23 mouse cellular contexts compared by ENCODE assay signal in the genomic region with DNA sequence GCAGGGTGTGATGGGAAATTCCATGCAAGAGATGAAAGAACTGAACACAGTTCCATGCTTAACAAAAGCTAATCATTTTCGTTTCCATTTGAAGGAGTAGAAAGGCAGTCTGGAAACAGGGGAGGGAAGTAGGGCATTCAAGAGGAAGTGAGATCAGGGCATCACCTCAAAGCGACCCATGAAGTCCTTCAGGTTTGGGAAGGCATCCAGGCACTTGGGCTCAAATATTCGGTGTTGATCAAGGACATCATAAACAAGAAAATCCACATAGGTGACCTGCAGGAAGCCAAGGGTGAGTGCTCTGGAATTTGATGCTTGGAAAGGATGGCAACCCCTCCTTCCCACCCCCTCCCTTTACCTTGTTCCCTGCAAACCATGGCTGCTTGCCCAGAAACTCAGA. TPM values are rescaled to one million over a fixed set of nuclear protein-coding genes. Genes with fewer than 3 reads are reported as not detected.
DNase-seq lines count a peak whose midpoint lies in the region; ATAC-seq and TF ChIP-seq lines count a peak whose summit lies in the region.
"Had no signal": no experiment of that assay in that cellular context is flagged by ENCODE, and none has a peak within 500 bp of the region (broad histone marks: within the 10 kb centered on the region; RNA-seq: fewer than 3 reads in every experiment).

No protein-coding gene starts in this region.

- H3K27ac ChIP-seq in kidney, adult 2 months (ENCODE audit: insufficient read depth, low read depth, low read length), result peak overlapping the region; percentile 42; the same call in 1 of the 2 replicates
- no peak overlapping the region for H3K27ac ChIP-seq in kidney, embryonic 16.5 days (ENCODE audit: low read length)
- H3K27ac ChIP-seq: embryonic facial prominence, embryonic 12.5 days; forebrain, embryonic 12.5 days; heart, embryonic 13.5 days; hindbrain, embryonic 13.5 days; hindbrain, postnatal 0 days had no signal

- H3K36me3 ChIP-seq in kidney, adult 2 months (ENCODE audit: control insufficient read depth, insufficient read depth, low read length), result no peaks in the 10 kb centered on the region
- H3K36me3 ChIP-seq in kidney, embryonic 16.5 days (ENCODE audit: insufficient read depth, low read length), result no peaks in the 10 kb centered on the region
- H3K36me3 ChIP-seq: embryonic facial prominence, embryonic 12.5 days; forebrain, embryonic 12.5 days; heart, embryonic 13.5 days; hindbrain, embryonic 13.5 days had no signal

- no peak for TF ChIP-seq POLR2A in kidney, adult 2 months (IDR thresholded peaks at IDR 0.05; ENCODE audit: low read depth, low read length)

- WGBS in kidney, adult 2 months, result 23% methylated on average over 3 of the region's 3 CpGs
- 47% methylated on average over 3 of the region's 3 CpGs for WGBS in kidney, embryonic 16.5 days

- H3K4me3 ChIP-seq in kidney, adult 2 months (ENCODE audit: insufficient read depth, low read depth, low read length), result no peak overlapping the region
- H3K4me3 ChIP-seq in kidney, embryonic 16.5 days (ENCODE audit: low read length), result no peak overlapping the region
- H3K4me3 ChIP-seq: embryonic facial prominence, embryonic 12.5 days; forebrain, embryonic 12.5 days; heart, embryonic 13.5 days; hindbrain, embryonic 13.5 days had no signal

- H3K4me2 ChIP-seq in kidney, embryonic 16.5 days (replicated peaks; ENCODE audit: low read depth, low read length), result no peak overlapping the region
- H3K4me2 ChIP-seq: embryonic facial prominence, embryonic 12.5 days; forebrain, embryonic 12.5 days; heart, embryonic 13.5 days; hindbrain, embryonic 13.5 days had no signal

- H3K9ac ChIP-seq in kidney, embryonic 16.5 days (replicated peaks; ENCODE audit: low read length), result no peak overlapping the region
- H3K9ac ChIP-seq: embryonic facial prominence, embryonic 12.5 days; forebrain, embryonic 12.5 days; heart, embryonic 13.5 days; hindbrain, embryonic 13.5 days had no signal

- H3K9me3 ChIP-seq in kidney, embryonic 16.5 days (ENCODE audit: low read length), result no peaks in the 10 kb centered on the region
- H3K9me3 ChIP-seq: embryonic facial prominence, embryonic 12.5 days; forebrain, embryonic 12.5 days; heart, embryonic 13.5 days; hindbrain, embryonic 13.5 days had no signal

- intact Hi-C loops in heart, postnatal 36 days (cut with DNase I), result no loop called here

- no peak for TF ChIP-seq CTCF in kidney, adult 2 months (conservative IDR thresholded peaks at IDR 0.05; ENCODE audit: insufficient read depth, insufficient read length, low read depth, low read length)

- no peaks in the 10 kb centered on the region for H3K27me3 ChIP-seq in kidney, adult 2 months (replicated peaks; ENCODE audit: control insufficient read depth, insufficient read depth, low read length)
- H3K27me3 ChIP-seq in kidney, embryonic 16.5 days (ENCODE audit: insufficient read depth, low read length), result no peaks in the 10 kb centered on the region
- H3K27me3 ChIP-seq: embryonic facial prominence, embryonic 12.5 days; forebrain, embryonic 12.5 days; heart, embryonic 13.5 days; hindbrain, embryonic 13.5 days had no signal

- ATAC-seq in kidney, embryonic 16.5 days (ENCODE audit: low FRiP score, low TSS enrichment), result no peak
- ATAC-seq in common myeloid progenitor, adult 5-6 weeks (replicated peaks; ENCODE audit: low read depth, poor library complexity, severe bottlenecking), result 0 out of 2 replicates have a peak, but pooled peaks have one; percentile 15
- 0 out of 2 replicates have a peak, but pooled peaks have one; percentile 30 for ATAC-seq in megakaryocyte, adult 5-6 weeks (ENCODE audit: poor library complexity, severe bottlenecking)
- ATAC-seq: forebrain, embryonic 16.5 days; hindbrain, postnatal 0 days had no signal

- H3K4me1 ChIP-seq in kidney, adult 2 months (ENCODE audit: control insufficient read depth, insufficient read depth, low read length), result no peaks in the 10 kb centered on the region; the same call in 1 of the 2 replicates
- peaks cover 16% of the 10 kb centered on the region for H3K4me1 ChIP-seq in kidney, embryonic 16.5 days (ENCODE audit: insufficient read depth, low read length)
- H3K4me1 ChIP-seq: forebrain, embryonic 12.5 days; hindbrain, embryonic 13.5 days had no signal

- peak; percentile 43 for DNase-seq in kidney, adult 2 months
- peak; percentile 45 to 54 for DNase-seq in lung, adult 18-20 months
- DNase-seq in lung, postnatal 14 days, result no peak
- no peak for DNase-seq in heart, postnatal 36 days
- DNase-seq: cerebellum, adult 2 months; cerebellum, postnatal 10 days; embryo, embryonic 11 days; gastrocnemius, postnatal 10 days; heart, postnatal 4 days had no signal

RNA-seq across cellular contexts. Expression of a gene that starts 2.5 kb away (rescaled TPM):
- polyA plus RNA-seq in kidney, adult 2 months (2012; rRNA removed), result 190 and 212 TPM in 2 replicates
- polyA plus RNA-seq in kidney, embryonic 16.5 days (2015; fragmentation: Nextera tagmentation; extraction: Ambion mirVana), result 115 and 132 TPM in 2 replicates
- total RNA-seq in common myeloid progenitor, adult 5-6 weeks (2017), result 2.1 and 5.6 TPM in 2 replicates
- total RNA-seq in megakaryocyte, adult 5-6 weeks (2015), result 0.62 TPM in 1 of 2 replicates, not detected in the other
- total RNA-seq in megakaryocyte, adult 5-6 weeks (2017), result 0.44 TPM in 1 of 2 replicates, not detected in the other
- 100 to 1,000 TPM; 161 to 186 TPM for total RNA-seq in heart, postnatal 36 days (2021)

RNA-seq across cellular contexts. Expression of a gene that starts 14.7 kb away (rescaled TPM):
- 0.41 and 0.63 TPM in 2 replicates for polyA plus RNA-seq in kidney, adult 2 months (2012; rRNA removed)
- 0.18 and 0.24 TPM in 2 replicates for polyA plus RNA-seq in kidney, embryonic 16.5 days (2015; fragmentation: Nextera tagmentation; extraction: Ambion mirVana)
- total RNA-seq in common myeloid progenitor, adult 5-6 weeks (2017), result not detected in 2 replicates
- total RNA-seq in megakaryocyte, adult 5-6 weeks (2015), result not detected in 2 replicates
- not detected in 2 replicates for total RNA-seq in megakaryocyte, adult 5-6 weeks (2017)
- total RNA-seq in heart, postnatal 36 days (2021), result not detected
- total RNA-seq: adrenal gland, postnatal 36 days; ES-E14; gastrocnemius, postnatal 10 days; gastrocnemius, postnatal 4 days; heart, postnatal 4 days; hindbrain, postnatal 0 days had no signal
- polyA plus RNA-seq: cerebellum, adult 2 months; embryonic facial prominence, embryonic 12.5 days; forebrain, embryonic 12.5 days; forebrain, embryonic 16.5 days; frontal cortex, adult 2 months; heart, embryonic 13.5 days; heart, postnatal 0 days; hindbrain, embryonic 13.5 days had no signal

RNA-seq across cellular contexts. Expression of a gene that starts 34.0 kb away (rescaled TPM):
- polyA plus RNA-seq in kidney, adult 2 months (2012; rRNA removed), result 1,515 and 1,697 TPM in 2 replicates
- 109 and 124 TPM in 2 replicates for polyA plus RNA-seq in kidney, embryonic 16.5 days (2015; fragmentation: Nextera tagmentation; extraction: Ambion mirVana)
- 36.8 and 36.9 TPM in 2 replicates for total RNA-seq in common myeloid progenitor, adult 5-6 weeks (2017)
- 320 and 346 TPM in 2 replicates for total RNA-seq in megakaryocyte, adult 5-6 weeks (2015)
- 156 and 179 TPM in 2 replicates for total RNA-seq in megakaryocyte, adult 5-6 weeks (2017)
- 100 to 1,000 TPM; 265 to 324 TPM for total RNA-seq in heart, postnatal 36 days (2021)

RNA-seq across cellular contexts. Expression of a gene that starts 40.2 kb away (rescaled TPM):
- polyA plus RNA-seq in kidney, adult 2 months (2012; rRNA removed), result 2.5 and 4.3 TPM in 2 replicates
- 8.2 and 9.6 TPM in 2 replicates for polyA plus RNA-seq in kidney, embryonic 16.5 days (2015; fragmentation: Nextera tagmentation; extraction: Ambion mirVana)
- not detected in 2 replicates for total RNA-seq in common myeloid progenitor, adult 5-6 weeks (2017)
- total RNA-seq in megakaryocyte, adult 5-6 weeks (2015), result not detected in 2 replicates
- not detected in 2 replicates for total RNA-seq in megakaryocyte, adult 5-6 weeks (2017)
- total RNA-seq in heart, postnatal 36 days (2021), result 1 to 10 TPM; 3.0 to 3.3 TPM

RNA-seq across cellular contexts. Expression of a gene that starts 52.2 kb away (rescaled TPM):
- polyA plus RNA-seq in kidney, adult 2 months (2012; rRNA removed), result 24.5 and 28.1 TPM in 2 replicates
- polyA plus RNA-seq in kidney, embryonic 16.5 days (2015; fragmentation: Nextera tagmentation; extraction: Ambion mirVana), result 16.7 and 16.9 TPM in 2 replicates
- 0.39 and 1.6 TPM in 2 replicates for total RNA-seq in common myeloid progenitor, adult 5-6 weeks (2017)
- 1.5 and 1.9 TPM in 2 replicates for total RNA-seq in megakaryocyte, adult 5-6 weeks (2015)
- 0.44 and 0.45 TPM in 2 replicates for total RNA-seq in megakaryocyte, adult 5-6 weeks (2017)
- total RNA-seq in heart, postnatal 36 days (2021), result 10 to 100 TPM; 71.7 to 74.3 TPM

Comparison
In these comparisons a context has a peak if more than half of its experiments do, and no peak if none do; other contexts are left out.
1. DNase-seq: peak in kidney, adult 2 months (single experiment) and lung, adult 18-20 months (2 of 2); none in lung, postnatal 14 days (single experiment) and heart, postnatal 36 days (0 of 2).
2. RNA of a gene that starts 2.5 kb away (total RNA-seq): 161 to 186 TPM in heart, postnatal 36 days; 2.1 to 5.6 TPM in common myeloid progenitor, adult 5-6 weeks and 0.44 to 0.62 TPM in megakaryocyte, adult 5-6 weeks; every median in the first group is over 10 times any median in the second.